Mouse (Mus musculus) c-Kit-negative CD71-positive TER-119-positive erythroid progenitor cells, embryonic 14.5 days (primary cell): ENCODE measurements around the gene Lrp11.
"Not testable (repeated sequence)": the region's sequence is repeated elsewhere in the genome, so short reads cannot be mapped to it uniquely, and the experiment has no call there.

Source experiments
- DNase-seq: peaks from one replicate; pipeline ENCODE4 v3.0.0-alpha.2; 2013; ENCODE audit warnings: low read depth, low spot score

The Lrp11 gene

DNA sequence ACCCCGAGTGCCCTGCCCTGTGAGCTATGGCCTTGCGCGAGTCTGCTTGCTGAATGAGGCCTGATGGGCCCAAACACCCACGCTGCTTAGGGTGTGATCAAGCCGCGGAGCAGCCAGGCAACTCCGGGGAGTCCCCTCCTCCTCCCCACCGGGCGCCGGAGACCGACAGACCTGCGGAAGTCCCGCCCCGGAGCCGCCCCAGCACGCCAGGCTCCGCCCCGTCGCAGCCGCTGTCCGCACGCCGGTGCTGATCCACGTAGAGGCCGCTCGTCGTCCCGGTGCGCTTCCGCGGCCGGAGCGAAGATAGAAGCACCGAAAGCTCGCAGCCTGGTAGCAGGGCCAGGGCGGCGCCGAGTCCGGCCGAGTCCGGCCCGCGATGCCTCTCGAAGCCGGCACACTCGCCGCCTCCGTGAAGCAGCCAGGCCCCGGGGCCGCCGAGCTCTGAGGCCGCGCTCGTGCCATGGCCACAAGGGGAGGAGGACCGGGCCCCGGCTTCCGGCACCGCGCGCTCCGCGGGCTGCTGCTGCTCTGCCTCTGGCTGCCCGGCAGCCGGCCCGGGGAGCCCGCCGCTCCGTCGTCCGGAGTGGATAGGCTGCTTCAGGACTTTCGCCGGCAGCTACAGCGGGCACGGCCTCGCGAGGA lies at the start of gene Lrp11:
Gene Lrp11 (plus strand): TSS at position 209 of the 642 bp plus-strand sequence.
- peak; percentile 59 for DNase-seq

GRCm38 (mm10) chr10:7578002-7578401 lies 11.6 kb upstream of the Lrp11 start:
- no peak for DNase-seq

- DNase-seq, result no peak
Measured at GRCm38 (mm10) chr10:7581401-7581800, 8.2 kb upstream of the Lrp11 start.

DNA sequence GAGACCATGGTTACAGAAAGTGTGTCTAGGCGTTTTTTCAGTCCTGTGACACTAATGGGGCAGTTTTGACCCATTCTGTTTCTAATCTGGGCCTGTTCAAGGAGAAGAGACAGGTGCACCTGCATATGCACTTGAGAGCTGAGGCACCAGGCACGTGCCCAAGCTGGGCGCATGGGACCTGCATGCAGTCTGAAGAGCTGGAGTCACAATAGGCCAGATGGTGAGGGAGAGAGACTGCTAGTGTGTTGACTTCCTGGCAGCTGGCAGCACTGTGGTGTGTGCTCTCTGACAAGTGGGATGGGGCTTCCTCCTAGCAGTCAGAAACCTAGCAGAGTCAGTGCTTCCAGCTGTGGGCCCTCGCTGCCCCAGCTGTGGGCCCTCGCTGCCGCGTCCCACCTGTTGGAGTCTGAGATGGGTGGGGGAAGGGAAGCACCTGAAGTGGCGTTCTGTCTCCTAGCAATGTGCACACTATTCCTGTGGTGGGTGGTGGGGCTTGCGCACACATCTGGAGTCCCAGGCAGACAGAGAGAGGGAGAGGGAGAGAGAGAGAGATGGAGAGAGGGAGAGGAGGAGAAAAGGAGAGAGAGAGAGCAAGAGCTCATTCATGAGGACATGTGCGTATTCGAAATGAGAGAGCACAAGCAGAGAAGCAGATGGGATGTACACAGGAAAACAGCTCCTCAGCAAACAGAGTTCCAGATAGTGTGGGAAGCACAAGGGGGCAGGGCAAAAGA lies 7.3 kb upstream of the Lrp11 start:
- DNase-seq, result no peak

- DNase-seq, result no peak
Measured at GRCm38 (mm10) chr10:7582891-7583557, 6.6 kb upstream of the Lrp11 start.

DNA sequence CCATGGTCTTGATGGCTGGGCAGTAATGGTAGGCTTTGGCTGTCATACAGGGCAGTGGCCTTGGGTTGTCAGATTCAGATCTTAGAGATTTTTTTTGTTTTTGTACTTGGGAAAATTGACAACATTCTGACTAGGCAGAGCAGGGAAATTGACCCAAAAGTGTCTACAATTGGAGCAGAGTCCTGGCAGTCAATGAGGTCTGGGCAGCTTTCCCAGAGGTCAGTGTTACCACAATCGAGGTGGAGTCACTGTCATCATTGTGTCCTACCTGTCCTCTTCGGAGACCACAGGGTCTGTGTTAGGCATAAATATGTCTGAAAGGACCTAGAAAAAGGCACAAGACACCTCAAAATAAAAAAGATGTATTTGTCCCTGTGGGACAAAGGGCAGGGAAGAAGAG lies 2.8 kb upstream of the Lrp11 start:
- no peak for DNase-seq

DNA sequence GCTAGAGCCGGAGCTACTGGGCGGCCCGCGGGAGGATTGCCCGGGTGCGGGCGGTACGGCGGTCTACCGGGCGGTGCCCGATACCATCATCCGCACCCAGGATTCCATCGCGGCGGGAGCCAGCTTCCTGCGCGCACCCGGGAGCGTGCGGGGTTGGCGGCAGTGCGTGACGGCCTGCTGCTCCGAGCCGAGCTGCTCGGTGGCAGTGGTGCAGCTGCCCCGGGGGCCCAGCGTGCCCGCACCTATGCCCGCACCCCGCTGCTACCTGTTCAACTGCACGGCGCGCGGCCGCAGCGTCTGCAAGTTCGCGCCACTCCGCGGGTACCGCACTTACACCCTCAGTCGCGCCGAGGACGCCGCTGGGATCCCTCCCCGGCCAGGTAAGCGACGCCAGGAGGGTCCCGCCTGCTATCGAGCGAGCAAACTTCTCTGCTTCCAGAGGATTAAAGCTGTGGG lies 662 bp downstream of the Lrp11 start:
- no peak for DNase-seq

- no peak for DNase-seq
Measured at GRCm38 (mm10) chr10:7590792-7591191, 1.2 kb downstream of the Lrp11 start.

DNA sequence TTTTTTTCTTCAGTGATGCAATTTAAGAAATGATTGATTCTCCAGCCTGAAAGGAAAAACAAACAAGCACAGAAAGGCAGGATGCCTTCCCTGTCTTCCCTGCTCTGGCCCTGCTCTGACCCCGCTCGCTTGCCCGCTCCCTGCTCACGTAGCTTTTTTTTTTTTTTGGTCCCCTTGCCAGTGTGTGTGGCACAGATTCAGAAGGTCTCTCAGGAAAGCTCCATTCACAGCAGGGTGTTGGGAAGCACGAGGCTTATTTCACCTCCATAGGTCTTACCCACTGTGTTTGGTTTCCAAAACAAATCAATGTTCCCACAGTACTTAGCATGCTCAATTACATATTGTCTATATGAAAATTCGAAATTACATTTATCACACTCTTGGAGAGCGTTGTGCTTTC lies 5.2 kb downstream of the Lrp11 start:
- DNase-seq, result no peak

- DNase-seq, result no peak
Measured at GRCm38 (mm10) chr10:7596251-7596650, 6.7 kb downstream of the Lrp11 start.

DNA sequence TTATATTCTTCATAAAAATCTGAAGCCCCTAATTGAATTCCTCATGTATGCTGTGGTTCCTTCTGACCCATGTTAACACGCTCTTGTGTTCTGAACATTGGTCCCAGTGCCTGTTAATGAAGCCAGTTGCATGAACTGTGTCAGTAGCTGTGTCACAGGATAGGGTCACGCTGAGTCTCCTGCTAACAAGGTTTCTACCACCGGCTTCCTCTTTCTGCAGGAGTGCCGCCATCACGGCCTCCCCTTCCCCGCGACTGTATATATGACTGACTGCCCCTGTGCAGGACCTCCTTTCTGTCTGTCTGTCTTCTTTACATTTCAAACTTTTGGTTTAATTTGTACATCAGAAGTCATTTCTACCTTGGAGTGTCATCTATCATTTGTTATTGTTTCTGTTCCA lies 8.6 kb downstream of the Lrp11 start:
- no peak for DNase-seq

DNA sequence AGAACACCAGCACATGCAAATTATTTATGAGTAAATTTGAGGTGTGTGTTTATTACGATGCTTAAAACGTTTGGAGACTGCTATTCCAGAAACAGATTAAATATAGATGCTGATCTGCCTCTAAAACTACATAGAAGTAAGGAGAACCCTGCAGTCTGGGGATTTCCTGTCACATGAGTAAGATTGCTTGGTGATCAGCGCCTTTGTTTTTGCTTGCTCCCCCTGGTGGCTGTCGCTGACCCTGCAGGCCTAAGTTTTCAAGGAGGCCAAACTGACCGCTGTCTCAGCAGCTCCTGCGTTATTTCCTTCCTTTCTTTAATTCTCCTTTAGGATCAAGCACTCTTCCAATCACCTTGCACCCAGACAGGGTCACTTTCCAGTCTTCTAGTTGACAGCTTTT lies 11.0 kb downstream of the Lrp11 start:
- peak; percentile 21 for DNase-seq

DNA sequence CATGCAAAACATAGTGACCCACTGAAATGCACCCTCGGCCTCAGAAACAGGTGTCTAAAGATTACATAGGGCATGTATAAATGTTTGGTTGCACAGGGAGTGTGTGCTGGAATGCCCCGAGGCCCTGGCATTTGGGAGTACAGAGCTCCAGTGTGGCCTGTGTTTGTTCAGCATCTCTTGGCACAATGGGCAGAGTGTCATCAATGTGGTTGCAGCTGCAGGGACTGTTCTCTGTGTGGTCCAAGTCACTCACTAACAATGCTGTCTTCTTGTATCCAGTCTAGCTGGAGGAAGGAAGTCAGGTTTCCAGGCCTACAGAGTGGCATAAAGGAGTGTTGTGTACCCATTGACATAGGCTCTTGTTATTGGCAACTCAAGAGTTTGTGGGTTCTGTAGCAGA lies 15.6 kb downstream of the Lrp11 start:
- DNase-seq, result no peak

DNA sequence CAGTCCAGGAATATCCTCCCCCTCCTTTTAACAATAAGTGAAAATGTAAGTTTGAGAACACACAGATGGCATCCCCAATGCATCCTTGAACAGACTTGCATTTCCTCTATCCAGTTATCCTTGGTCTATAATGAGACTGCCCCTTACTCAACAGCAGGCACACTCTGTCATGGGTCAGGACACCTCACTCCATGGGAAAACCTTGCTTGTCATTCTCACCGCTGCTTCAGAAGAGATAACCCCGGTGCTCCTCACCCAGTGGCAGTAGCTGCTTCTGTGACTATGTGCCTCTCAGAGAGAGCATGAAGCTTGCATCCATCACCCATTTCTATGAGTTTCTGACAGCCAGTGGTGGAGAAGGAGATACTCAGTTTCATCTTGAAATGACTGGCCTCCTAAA lies 16.8 kb downstream of the Lrp11 start:
- no peak for DNase-seq

GRCm38 (mm10) chr10:7608611-7609010 lies 19.0 kb downstream of the Lrp11 start:
- DNase-seq, result no peak

DNA sequence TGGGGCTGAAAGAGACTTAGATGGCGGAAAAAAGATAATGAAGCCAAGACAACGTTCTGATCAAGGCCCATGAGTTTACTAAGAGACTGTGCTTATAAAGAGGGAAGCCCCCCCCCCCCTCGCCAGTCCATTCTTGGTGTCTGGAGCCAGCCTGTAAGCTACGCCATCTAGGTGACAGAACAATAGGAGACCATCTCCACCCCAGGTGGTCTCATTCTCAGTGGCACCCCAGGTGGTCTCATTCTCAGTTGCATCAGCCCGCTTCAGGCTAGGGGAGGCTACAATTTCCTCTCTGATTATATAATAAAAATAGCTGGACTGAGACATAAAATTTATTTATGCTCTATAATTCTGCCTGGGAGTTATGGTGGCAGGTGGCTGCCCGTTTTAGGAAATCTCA lies 22.0 kb downstream of the Lrp11 start:
- DNase-seq, result no peak

GRCm38 (mm10) chr10:7612210-7612609 lies 22.6 kb downstream of the Lrp11 start:
- DNase-seq, result not testable (repeated sequence)

DNA sequence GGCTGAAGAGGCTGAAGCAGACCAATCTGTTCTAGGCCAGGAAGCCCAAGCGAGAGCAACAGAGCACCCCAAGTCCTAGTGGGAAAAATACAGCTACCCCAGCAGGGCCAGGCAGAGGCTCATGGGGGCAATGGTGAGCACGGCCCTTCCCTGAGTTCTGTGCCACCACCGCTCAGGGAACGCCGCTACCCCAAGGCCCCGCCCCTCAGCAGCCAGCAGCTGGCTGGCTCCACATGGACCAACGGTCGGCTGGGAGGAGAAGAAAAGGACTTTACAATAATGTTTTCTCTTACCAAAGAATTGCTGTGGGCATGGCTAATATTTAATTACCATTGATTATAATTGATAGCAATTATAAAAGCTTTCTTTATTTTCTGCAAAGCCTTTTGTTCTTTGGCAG lies 25.2 kb downstream of the Lrp11 start:
- DNase-seq, result no peak

GRCm38 (mm10) chr10:7617146-7617545 lies 27.5 kb downstream of the Lrp11 start:
- not testable (repeated sequence) for DNase-seq

DNA sequence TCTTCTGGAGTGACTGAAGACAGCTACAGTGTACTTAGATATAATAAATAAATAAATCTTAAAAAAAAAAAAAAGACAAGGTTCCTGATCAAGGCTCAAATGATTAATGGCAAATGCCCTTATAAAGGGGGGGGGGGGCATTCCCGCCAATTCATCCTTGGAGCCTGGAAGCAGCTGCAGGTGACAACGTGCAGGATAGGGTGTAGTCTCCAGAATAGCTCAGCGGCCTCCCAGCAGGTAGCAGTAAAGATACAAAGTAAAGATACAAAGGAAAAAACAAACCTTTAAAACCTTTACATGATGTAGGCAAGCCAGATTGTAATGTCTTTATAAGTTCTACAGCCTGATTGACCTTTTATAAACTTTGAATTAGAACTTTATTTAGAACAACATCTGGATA lies 28.0 kb downstream of the Lrp11 start:
- DNase-seq, result not testable (repeated sequence)

DNA sequence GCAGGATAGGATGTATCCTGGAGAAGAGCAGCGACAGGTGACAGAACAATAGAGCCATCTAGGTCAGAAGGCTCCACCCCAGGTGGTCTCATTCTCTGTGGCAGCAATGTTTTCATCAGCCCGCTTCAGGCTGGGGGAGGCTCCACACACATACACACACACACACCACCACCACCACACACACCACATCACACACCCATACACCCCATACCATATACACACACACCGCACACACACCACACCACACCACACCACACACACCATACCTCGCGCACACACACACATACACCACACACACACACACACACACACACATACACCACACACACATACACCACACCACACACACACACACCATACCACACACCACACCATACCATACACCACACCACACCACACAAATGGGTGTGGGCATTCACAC lies 30.2 kb downstream of the Lrp11 start:
- DNase-seq, result no peak

- DNase-seq, result no peak
Measured at GRCm38 (mm10) chr10:7620723-7621122, 31.1 kb downstream of the Lrp11 start.

- no peak for DNase-seq
Measured at GRCm38 (mm10) chr10:7622378-7622777, 32.8 kb downstream of the Lrp11 start.
